Mouse (Mus musculus) liver, adult (tissue): ENCODE data around the gene Pkm.

ENCODE experiments used
- GATA4 ChIP-seq: IDR thresholded peaks from 2 replicates; pipeline ENCODE4 v1.6.1; 2014; ENCODE audit warnings: mild to moderate bottlenecking, low read length; ENCODE audit not compliant: insufficient replicate concordance

Gene Pkm

DNA sequence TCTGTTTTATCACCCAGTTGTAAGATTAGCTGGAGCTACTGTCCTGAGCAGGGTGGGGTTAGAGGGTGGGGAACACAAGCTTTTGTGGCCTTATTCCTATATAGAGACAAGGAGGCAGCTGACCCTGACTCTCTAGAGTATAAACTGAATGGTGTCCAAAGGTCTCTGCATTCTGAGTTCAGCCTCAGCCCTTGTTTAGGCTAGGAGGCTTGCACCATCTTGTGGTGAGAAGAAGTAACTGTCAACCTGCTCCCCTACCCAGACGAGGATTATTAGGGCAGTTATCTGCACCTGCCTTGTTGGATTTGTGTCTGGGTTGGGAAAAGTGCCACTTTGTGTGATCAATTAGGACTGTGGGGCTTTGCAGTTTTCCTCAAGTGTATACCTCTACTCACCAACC, 22.1 kb downstream of the Pkm start:
- no peak for TF ChIP-seq GATA4

DNA sequence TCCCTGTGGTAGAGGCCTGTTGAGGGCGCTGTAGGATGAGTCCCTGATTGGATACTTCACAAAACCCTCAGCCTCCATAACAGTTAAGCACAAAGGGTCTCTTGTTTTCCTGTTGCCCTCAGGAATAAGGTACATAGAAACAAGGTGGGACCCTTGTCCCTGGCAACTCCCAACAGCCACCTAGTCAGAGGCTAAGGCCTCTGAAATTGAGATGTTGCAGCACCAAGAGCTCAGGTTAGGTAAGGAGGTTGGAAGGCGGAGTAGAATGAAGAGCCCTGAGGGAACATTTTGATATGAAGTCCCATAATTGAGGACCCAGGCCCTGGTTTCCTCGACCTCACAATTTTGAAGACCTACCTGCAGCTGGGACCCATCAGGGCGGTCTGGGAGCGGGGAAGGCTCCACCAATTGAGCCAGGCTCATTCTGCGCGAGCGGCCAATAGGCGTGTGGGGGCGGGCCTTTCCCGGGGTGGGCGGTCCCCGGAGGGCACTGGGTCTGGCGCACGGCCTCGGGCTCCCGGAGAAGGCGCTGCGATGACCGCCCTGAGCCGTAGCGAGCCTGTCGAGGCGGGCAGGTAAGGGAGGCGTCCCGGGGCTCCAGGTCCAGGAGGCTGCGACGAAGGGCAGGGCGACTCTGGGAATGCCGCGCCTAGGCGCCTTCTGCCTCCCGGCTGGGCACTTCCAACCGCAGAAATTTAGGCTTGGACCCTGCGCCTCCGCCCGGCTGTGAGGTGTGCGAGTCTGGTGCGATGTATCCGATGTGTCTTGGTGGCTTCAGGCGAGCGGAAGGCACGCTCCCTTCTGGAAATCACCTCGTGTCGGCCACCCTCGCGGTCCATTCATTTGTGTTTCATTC, 23.7 kb downstream of the Pkm start, which contains the start of gene Gramd2:
Gene Gramd2, plus strand, starts transcription at position 467 of the 856 bp plus-strand sequence.
- TF ChIP-seq GATA4: no peak

DNA sequence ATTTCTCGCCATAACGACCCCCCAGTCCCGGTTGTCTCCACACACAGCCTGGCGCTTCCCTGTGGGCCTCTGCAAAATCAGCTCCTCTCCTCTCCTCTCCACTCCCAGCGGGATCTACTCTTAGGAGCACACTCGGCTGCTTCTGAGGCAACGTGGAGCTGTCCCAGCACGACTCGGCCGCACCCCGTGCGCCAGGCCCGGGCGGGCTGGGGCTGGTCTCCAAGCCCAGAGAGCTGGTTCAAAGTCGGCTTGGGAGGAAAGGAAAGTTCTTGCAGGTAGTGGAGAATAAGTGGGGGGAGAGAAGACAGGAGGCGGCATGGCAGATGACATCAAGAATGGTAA, 24.3 kb downstream of the Pkm start:
- no peak for TF ChIP-seq GATA4

DNA sequence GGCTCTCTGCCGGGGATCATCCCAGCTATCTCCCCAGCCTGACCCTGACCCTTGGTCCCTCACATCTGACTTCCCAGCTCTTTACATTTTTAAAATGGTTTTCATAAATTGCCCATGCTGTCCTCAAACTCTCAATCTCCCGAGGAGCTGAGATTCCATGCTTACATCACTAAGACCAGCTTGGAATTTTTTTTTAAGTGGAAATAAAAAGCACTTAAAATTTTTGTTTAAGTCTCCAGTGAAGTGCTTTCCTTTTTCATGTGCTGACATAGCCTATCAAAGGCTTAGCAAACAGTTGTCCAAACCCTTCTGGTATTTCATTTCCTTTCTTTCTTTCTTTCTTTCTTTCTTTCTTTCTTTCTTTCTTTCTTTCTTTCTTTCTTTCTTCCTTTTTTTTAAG, 27.9 kb downstream of the Pkm start:
- TF ChIP-seq GATA4: no peak

DNA sequence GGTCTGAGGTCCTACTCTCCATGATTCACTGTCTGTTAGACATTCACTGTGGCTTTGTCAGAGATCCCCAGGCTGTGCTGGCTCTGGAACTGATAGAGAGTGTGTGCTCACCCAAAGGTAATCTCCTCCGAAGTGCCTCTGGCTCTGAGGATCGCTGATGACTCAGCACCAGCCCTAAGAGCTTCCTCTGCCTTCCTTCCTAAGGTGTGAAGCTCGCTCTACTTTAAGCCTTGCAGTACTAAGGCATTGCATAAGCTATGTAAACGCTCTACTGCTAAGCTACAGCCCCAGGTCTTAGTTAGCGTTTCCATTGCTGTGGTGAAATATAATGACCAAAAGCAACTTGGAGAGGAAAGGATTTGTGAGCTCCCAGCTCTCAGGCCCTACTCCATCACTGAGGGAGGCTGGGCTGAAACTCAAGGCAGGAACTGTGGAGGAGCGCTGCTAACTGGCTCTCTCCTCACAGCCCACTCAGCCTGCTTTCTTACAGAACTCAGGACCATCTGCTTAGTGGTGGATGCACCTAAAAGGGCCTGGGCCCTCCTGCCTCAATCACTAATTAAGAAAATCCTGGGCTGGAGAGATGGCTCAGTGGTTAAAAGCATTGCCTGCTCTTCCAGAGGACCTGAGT, 31.4 kb downstream of the Pkm start:
- no peak for TF ChIP-seq GATA4

GRCm38 (mm10) chr9:59691635-59692094, 35.5 kb downstream of the Pkm start:
- no peak for TF ChIP-seq GATA4

- TF ChIP-seq GATA4: no peak
Measured at GRCm38 (mm10) chr9:59692145-59692544, 36.0 kb downstream of the Pkm start.

DNA sequence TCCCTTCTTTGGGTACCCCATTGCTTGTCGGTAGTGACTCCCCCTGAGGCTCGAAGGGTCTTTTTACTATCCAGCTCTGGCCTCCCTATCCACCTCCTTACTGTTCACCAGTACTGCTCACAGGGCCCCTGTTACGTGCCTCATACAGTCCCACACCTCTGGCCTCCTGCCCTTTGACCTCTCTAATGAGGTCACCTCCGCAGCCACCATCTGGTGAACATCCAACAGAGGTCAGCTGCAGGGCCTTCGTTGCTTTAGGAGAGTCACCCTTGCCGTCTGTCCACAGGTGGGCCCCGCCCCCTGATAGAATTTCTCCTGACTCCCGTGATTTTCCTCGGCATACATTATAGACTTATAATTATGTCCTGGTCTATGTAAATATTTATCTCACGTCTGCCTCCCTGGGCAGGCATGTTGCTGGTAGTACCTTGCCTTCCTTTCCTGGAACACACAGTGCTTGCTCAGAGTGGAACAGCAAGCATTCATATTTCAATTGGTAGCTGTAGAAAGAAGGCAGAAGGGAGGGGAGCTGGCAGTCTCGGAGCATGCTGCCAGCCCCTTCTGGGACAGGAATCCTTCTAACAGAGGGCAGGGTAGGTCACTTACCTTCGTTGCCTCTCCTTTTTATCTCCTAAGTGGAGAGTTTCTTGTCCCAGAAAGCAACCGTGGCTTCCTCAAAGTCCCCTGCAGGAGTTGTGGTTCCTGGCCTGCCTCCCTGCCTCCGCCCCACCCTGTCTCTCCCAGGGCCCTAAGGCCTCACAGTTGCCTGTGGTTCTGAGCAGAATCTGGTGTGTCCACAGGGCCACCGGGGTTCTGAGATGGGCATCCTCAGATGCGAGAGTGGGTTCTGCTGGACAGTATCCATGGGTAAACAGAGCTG, 38.6 kb downstream of the Pkm start:
- no peak for TF ChIP-seq GATA4

- no peak for TF ChIP-seq GATA4
Measured at GRCm38 (mm10) chr9:59695451-59695813, 39.3 kb downstream of the Pkm start.

DNA sequence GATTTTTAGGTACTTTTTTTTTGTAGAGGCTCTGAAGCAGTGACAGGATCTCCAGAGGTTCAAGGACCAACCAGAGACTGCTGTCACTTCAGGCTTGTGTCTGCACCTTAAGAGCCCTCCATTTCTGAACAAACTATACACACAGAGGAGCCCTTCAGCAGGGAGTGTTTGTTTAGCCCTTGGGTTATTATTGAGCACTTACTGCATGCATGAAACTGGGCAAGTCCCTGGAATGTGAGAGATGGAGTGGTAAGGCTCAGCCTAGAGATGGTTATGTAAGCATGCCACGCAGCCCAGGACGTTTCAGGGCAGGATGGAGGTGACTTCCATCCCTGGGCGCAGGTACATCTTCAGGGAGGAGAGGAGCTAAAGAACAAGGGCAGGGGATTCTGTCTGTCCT, 40.2 kb downstream of the Pkm start:
- TF ChIP-seq GATA4: no peak

- TF ChIP-seq GATA4: no peak
Measured at GRCm38 (mm10) chr9:59701094-59701493, 44.9 kb downstream of the Pkm start.

DNA sequence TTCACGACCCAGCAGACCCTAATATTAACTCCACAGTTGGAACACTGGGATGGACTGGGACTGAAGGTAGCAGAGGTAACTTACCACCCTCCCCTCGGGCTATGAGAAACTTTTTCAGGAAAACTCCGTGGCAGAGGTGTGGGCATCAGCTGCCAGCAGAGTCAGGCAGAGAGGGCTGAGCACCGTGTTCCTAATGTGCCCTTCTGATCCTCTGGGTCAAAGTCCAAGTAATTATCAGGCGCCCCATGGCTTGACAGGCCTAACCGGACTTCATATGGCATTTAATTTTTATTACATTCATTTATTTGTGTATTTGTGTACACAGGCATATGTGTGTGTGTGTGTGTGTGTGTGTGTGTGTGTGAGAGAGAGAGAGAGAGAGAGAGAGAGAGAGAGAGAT, 46.9 kb downstream of the Pkm start:
- no peak for TF ChIP-seq GATA4

GRCm38 (mm10) chr9:59706850-59707825, 51.0 kb downstream of the Pkm start:
- TF ChIP-seq GATA4: no peak

DNA sequence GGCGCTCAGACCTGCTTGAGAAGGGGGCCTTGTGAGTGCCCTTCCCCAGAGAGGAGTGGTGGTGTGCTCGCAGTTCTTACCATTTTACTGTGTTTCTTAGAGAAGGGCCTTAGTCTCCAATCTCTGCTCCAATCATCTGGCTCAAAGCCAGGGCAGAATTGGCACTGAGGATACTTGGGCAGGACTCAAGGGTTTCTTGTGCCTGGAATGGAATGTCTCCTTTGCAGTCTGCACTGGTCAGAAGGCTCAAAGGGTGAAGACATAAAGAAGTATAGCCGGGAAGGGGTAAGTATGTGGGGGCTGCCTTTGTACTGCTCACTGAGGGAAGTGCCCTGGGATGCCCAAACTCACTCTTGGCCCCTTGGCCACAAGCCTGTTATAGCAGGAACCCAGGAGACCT, 53.1 kb downstream of the Pkm start:
- no peak for TF ChIP-seq GATA4
